Mouse (Mus musculus): ENCODE measurements around the gene AU040320. TPM values are rescaled to one million over a fixed set of nuclear protein-coding genes. Genes with fewer than 3 reads are reported as not detected.
A peak's percentile ranks its signal among the peaks of the same experiment; 100 is the strongest.

AU040320 gene
- total RNA-seq, 2 experiments from 2014 or later = 37.1 to 37.6 TPM

DNA sequence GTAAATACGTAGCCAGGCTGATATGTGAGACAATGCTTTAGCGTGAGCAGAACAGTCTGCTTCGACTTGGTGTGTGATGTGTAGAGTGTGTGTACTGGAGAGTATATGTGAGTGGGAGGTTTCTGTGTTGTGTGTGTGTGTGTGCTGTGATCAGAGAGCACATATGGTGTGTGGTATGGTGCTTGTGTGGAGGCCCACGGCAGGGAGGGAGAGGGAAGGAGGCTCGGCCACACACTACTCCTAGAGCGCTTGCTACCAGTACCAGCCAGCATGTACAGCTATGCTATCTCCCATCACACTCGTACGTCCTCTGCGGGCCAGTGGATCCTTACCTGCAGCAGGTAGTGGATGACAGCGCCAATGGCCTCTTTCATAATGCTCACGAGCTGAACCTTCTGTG, 3.8 kb upstream of the AU040320 start:
- DNase-seq = no peak

DNA sequence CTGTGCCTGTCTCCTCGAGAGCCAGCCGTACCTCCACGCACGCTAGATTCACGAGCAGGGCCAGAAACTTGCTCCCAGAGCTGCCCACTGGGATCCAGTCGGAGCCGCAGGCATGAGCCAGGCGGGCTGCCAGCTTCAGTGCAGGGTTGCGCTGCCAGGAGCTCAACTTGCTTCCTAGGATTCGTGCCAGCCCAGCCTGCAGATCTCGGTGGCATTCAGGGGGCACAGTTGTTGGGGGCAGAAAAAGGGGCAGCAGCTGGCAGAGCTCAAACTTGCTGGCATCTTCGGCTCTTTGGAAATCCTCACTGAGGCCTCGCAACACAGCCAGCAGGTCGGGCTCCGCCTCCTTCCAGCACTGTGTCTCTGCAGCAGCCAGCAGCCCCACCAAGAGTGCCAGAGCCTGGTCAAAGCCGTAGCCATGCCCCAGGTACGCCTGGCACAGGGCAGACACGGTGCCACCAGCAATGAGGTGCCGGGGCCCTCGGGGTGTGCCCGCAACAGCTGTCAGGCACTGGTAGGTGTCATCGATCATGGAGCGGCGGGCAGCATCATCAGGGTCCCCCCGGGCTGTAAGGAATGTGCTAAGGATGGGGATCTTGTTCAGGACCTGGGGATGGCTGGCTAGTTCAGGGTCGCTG, 3.2 kb upstream of the AU040320 start:
- DNase-seq = peak; percentile 35 to 67

DNA sequence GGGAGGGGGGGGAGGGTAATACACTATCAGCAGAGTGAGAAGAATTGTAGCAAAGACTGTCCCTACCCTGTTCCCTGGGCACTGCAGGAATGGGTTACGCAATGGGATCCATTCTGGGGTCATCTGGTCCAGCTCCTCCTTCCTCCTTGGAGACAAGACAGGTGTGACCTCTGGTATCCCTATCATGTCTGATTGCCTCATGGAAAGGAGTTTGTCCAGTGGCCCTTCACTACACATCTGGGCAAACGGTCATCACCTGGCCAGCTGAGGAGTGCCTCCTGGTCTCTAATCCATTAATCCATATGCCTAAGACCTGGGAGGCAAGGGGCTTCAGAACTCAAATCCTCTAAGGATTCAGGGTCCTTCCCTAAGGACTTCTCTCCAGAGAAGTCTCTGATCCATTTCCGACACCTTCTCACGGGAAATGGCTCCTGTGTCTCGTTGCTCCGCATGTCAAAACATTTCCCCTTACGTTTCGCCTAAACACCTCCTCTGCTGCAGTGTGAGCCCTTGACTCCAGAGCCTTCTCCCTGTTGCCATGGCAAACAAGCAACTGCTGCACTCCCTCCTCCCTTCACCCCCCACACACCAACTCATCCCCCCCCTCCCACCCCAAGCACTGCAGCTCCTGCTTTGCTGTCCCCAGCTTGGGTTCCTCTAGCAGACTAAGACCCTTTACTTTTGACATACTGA, 2.3 kb upstream of the AU040320 start:
- DNase-seq = no peak

DNA sequence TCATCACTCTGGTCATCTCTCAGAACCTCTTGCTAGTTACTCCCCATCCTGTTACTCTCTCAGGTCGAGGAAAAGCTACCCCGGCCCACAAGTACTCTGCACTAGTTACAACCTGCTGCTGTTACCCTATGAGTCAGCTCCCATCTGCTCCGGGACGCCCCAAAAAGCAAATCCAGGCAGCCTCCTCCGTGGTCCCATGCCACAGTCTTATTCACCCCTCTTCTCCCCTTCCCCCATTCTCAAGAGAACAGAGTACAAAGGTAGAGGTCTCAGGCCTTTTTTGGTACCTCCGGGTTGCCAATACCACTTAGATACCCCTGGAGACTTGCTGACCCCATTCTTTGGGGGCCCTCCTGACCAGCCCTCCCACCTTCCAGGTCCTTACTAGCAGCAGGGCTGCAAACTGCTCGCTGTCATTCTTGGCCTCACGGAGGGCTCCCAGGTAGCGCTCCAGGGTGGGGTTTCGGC, 1.8 kb upstream of the AU040320 start:
- DNase-seq = no peak

DNA sequence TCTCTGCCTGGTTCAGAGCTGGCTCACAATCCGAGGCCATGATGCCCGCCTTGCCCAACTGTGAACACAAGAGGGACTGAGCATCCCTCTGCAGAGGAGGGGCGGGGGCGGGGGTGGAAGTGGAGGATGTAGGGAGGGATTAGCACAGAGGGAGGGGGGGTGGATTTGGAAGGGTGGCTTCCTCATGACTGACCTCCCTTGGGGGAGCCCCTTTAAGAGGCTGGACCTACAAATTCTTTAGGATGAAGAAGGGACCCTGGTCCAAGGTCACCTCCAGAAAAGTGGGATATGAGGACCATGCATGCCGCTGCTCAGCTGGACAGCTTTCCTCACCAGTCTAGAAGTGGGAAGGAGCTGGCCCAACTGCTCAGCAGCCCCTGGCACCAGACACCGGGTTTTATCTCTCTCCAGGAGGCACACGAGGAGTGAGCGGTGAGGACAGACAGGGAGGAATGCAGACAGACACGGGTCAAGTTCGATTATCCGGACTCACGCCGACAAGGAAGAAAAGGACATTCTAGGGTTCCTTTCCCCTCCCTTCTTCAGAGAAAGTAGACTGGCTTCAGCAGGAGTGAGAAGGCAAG, 1.2 kb upstream of the AU040320 start:
- DNase-seq = no peak

DNA sequence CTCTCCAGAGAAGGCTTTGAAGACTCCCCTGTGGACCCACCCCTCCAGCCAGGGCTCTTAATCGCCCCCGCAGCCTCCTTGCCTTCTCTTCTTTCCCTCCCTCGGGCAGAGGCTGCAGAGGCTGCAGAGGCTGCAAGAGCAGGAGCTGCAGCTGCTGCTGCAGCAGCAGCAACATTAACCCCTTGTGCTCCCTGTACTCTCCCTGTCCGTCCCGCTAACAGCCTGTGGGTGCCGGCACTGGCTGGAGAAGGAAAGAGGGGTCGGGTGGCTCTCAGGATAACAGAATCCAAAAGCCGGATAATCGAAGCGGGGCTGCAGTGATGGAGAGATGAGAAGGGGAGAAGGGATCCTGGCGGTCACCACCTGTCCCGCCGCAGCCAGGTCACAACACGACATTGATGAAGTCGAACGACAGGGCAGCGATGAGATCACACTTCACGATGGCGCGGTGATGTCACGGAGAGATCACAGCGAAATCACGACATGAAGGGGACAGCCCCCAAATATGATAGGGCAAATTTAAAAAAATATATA, 669 bp upstream of the AU040320 start:
- peak in 1 of 2 experiments; percentile 36 for DNase-seq

DNA sequence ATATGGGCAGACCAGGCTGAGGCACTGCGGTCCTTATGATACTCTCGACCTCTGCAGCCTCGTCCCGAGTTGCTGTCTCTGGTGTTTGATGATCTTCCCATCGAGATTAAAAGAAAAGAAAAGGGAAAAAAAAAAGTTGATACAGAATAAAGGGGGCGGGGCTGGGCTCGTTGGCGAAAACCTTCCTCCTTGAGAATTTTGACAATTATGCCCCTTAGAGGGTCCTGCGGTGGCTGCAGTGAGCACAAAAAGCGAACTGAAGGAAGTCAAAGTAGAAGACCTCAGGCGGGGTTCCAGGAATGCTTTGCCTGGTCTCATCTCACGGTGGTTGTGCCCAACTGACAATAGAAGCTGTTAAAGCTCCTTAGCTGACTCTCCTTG, 877 bp downstream of the AU040320 start:
- DNase-seq = no peak

DNA sequence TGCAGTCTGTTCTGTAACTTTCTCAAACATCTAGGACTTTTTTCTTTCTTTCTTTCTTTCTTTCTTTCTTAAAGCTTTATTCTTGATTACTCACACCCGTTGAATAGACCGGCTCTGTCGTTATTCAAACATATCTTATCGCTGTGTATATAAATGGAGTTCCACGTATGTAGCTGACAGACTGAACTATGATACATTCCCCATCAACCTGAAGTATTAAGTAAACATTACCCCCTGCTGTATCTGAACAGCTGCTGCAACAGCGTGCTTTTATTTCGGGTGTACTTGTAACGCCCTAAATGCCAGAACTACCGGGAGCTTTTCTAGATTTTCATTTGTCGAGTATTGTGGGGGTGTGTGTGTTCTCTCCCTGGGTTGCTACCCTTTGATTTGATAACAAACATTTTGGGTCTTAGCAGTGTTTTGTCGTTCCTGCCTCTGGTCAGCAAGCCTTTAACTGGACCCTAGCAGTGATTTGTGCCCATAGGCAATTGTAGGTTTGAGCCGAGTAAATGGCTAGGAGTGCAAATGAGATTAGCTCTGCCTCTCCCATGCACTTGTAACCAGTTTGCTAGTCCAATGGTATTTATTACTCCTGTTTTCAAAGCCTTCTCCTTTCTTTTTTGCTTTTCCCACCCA, 1.5 kb downstream of the AU040320 start:
- DNase-seq = no peak

DNA sequence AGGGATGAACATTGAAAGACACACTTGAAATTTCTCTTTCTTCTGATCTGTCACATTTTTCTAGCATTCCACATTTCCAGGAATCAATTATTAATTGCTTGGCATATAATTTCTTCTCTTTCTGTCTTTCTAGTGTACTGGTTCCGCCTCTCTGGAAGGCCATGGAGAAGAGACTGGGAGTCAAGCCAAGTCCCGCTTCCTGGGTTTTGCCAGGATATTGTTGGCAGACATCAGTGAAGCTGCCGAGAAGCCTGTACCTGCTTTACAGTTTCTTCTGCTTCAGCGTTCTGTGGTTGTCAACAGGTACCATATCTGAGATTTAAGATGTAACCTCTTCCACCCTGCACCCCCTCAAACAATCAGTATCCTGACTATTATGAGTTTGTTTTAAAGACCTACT, 3.4 kb downstream of the AU040320 start:
- DNase-seq = peak; percentile 73 to 74

DNA sequence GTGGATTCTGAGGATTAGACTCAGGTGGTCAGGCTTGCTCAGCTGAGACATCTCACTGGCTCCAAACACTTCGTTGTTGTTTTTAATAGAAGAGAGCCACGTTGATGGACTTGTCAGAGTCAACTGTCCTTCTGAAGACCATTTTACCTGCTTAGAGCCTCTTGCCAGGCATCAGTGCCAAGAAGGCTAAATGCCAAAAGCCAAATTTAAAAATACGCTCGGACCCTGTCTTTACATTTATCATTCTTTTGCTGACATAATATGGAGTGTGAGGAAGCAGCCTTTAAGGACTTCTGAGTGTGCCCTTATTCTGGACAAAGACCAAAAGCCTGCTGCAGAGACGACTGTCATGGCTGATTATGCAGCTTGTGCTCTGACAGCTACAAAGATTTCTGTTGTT, 5.0 kb downstream of the AU040320 start:
- no peak for DNase-seq

DNA sequence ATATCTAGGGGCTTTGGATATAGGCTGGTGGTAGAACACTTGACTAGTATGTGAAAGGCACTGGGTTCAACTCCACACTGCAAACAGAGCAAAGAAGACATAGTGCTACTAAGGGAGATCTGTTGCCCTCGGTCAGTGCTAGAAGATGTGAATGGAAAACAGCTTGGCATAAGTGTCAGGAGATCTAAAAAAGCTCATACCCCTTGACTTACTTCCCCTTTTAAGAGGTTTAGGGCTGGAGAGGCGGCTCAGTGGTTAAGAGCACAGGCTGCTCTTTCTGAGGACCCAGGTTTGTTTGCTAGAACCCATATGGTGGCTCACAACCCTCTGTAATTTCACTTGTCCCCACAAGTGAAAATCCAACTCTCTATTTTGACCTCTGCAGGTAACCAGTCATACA, 6.1 kb downstream of the AU040320 start:
- no peak for DNase-seq

DNA sequence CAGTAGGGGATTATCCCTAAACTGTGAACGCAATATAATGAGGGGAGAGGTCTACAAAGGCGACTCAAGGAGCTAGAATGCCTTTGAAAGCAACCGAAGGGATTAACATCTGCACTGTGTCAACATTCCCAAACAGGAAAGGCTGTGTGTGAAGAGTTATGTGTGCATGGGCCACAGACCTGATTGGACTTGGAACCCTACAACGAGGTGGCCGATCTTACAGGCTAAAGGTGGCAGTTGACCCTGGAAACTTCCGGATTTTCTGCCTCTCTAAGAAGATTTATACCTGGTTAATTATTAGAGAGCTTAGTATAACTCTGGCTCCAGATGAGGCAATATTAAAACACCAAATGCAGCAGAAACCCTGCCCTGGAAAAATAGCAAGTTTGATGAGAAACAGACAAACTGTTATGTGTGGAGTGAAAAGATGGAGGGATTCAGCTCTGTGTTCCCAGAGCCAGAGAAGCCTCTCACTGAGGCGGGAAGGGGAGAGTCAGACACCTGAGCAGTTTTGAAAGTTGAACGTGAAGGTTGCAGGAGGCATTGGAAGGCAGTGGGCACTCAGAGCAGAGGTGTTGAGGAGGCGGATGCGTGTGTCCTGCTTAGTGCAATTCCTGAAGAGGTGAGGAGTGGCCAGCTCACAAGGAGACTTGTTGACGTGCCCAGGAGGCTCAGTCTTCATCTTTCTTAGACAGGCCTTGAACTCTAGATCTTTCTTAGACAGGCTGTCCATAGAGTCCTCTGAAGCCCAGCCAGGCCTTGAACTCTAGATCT, 9.4 kb downstream of the AU040320 start:
- no peak for DNase-seq

DNA sequence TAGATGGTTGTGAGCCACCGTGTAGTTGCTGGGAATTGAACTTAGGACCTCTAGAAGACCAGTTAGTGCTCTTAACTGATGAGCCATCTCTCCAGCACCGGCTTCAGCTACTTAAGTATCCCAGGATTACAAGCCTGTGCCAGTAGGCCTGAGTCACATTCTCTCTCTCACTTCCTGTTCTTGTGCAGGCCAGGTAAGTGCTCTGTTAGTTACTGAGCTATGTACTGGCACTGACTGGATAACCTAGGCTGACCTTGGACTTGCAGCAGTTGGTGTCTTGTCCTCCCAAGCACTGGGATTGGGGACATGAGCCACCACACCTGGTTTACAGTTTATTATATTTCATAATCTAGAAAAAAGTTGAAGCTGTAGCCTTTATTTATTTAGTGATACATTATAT, 10.1 kb downstream of the AU040320 start:
- no peak for DNase-seq

DNA sequence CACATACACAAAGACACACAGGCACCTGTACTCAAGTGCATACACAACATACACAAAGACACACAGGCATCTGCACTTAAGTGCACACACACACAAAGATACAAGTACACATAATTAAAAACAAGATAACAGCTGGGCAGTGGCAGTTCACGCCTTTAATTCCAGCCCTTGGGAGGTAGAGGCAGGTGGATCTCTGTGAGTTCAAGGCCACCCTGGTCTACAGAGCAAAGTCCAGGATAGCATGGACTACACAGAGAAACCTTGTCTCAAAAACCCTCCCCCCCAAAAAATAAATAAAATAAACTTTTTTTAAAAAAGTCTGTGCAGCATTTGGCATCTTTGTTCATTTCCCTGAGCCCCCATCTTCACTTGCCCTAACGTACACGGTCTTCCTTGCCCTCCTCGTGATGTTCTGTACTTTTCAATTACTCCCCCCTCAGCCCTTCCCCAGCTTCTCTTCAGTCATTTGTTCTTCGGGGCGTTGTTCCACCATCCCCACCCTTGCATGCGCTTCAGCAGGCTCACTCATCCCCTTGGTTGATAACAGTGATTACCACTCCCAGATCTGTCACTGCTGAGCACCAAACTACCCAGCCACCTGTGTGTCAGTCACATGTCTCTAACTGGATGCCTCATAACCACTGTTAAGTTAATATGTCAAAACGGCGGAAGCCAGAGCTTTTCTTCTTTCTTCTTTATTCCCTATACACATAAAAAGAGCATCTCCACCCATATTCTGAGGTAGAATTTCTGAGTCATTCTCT, 16.6 kb downstream of the AU040320 start:
- no peak for DNase-seq

DNA sequence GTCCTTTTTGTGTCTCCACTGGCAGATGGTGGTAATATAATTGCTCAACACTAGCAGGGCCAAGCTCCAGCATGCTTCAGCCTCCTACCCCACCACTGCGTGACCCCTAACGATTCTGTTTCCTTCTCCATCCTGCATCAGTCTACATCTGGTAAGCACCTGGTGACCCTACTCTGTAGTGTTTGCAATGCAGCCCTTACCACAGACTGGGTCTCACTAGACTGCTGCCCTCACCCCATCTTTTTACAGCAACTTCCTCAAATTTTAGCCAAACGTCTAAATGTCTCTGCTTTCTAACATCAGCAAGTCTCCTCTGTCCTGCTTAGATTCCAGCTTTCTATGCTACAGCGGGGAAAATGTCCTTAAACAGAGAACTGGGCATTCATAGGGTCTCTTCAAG, 17.5 kb downstream of the AU040320 start:
- DNase-seq = no peak

DNA sequence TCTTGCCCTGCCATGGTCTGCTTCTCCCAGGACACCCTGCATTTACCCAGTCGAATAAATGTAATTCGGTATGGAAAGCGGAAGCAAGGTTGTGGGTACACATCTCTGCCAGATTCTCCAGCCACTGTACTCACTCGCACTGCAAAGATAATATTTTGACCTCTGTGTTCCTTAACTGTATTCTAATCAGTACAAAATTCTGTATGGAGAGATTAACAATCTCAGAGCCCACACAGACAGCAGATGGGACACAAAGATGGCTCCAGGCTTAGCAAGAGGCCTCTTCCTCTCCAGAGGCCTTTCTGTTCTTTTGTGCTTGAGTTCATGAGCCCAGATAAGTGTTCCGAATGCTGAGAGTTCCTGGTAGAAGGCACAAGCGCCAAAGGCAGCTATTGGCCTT, 20.5 kb downstream of the AU040320 start:
- no peak for DNase-seq

DNA sequence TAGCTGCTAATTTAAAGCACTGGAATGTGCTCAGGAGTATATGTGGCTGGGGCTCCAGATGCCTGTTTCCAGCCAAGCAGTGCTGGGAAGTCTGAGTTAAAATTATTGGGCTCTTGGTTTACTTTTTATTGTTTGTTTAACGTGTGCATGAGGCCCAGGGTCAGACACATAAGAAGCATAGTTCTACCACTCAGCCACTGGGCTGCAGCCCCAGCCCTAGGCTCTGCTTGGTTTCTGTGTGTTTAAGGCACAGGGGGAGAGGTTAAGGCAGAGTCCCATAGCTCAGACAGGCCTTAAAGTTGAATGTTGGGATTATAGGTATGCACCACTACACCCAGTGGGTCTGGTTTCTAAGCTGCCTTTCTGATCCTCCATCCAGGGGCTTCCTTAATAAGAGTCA, 21.8 kb downstream of the AU040320 start:
- no peak for DNase-seq

DNA sequence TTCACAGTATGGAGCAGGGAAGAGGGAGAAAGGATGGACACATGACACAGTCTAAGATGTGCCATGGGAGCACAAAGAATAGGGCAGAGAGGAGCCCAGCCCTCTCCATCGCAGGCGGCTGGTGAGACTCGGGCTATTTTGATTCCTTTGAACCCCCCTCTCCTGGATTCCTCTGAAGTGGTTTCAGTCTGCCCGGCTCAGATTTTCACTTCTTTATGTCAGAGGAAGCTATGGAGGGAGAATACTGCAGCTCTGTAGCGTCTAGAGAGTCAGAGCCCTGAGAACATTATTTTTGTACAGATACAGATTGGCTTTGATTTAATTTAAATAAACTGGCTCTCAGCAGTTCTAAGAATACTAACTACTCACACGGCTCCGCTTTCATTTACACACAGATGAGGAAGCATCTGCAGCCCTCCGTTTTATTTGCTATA, 25.8 kb downstream of the AU040320 start:
- no peak for DNase-seq

DNA sequence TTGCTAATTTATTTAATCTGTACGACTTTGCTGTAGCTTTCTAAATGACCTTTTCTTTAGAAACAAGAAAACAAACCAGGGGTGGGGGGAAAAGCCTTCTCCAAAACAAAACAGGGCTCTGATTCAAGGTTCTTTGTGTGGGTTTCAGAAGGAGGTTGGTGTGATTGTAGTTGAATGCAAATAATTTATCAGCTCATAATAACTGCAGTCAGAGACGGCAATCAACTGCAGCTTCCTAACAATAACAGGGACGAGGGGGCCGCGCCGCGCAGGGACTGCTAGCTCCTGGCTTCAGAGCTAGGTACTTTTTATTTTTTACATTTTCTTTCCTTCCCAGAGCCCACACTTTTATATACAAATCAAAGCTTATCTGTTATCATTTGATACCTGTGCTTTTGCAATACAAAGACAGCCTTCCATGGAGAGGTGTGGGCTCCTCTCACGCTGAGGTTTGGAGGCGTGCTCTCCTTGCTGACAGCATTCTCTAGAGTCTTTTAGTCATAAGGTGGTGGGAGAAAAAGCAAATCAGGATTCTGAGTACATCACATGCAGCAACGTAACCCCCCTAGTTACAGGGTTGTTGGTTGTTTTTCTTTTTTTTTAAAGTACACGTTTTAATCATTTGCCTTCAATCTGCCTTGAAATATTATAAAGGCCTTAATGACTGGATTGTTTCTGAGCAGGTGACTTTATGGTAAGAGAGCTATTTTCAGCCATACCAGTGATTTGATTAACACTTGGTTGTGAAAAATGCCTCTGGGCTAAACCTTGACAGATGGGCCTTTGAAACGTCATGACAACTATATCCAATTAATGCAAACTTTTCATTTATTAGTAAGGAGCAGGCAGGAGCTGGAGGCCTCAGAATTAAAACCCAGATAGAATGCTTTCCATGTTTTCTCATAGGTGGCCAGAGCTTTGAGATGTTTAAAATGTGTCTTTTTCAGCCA, 26.8 kb downstream of the AU040320 start:
- DNase-seq = no peak

DNA sequence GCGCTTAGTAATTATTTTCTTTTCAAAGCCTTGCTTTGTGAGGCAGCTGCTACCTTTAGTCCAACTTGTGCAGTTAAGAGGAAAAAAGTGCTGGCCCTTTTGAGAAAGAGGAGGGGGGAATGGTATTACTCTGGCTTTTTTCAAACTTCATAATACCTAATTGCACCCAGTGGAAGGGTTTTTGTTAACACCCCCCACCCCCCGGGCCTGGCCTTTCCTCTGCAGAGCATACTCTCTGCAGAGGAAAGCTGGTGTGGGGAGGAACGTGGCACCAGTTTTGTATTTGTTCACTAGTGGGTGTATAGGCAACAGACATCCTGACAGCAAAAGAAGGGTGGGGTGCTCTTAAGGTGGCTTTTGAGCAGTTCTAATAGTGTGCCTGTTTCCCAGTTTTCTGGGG, 28.5 kb downstream of the AU040320 start:
- no peak for DNase-seq

All from adrenal gland, postnatal 36 days (tissue).